Comparison of ENCODE assay signal across 8 mouse cellular contexts in genomic region chr5:125411972-125412530, GRCm38 (mm10). TPM values are rescaled to one million over a fixed set of nuclear protein-coding genes. Genes with fewer than 3 reads are reported as not detected.
A peak's percentile ranks its signal among the peaks of the same experiment; 100 is the strongest.
DNase-seq lines count a peak whose midpoint lies in the region; ATAC-seq lines count a peak whose summit lies in the region.

No protein-coding gene starts in this region.

- H3K4me2 ChIP-seq in forebrain, embryonic 15.5 days (replicated peaks), result no peak overlapping the region

- no peak overlapping the region for H3K27ac ChIP-seq in forebrain, embryonic 10.5 days
- no peak overlapping the region for H3K27ac ChIP-seq in forebrain, embryonic 15.5 days (replicated peaks)

- no peak overlapping the region for H3K4me3 ChIP-seq in forebrain, embryonic 10.5 days
- H3K4me3 ChIP-seq in forebrain, embryonic 15.5 days, result no peak overlapping the region

- no peak overlapping the region for H3K9ac ChIP-seq in forebrain, embryonic 15.5 days (replicated peaks)

- peak; percentile 64 for DNase-seq in forebrain, embryonic 10.5 days (ENCODE audit: extremely low spot score, low spot score)
- peak; percentile 76 to 81 for DNase-seq in right cerebral cortex, postnatal 10 days (ENCODE audit: low spot score in 2 of 2)
- DNase-seq in right cerebral cortex, postnatal 25 days, result no peak
- peak; percentile 83 to 94 for DNase-seq in cerebellum, postnatal 14 days
- peak; percentile 69 for DNase-seq in kidney, postnatal 14 days
- DNase-seq in lung, postnatal 4 days, result peak; percentile 57 to 77
- peak; percentile 30 to 60 for DNase-seq in thymus, adult 18-20 months

- ATAC-seq in forebrain, embryonic 15.5 days (replicated peaks), result no peak

- H3K36me3 ChIP-seq in forebrain, embryonic 10.5 days (replicated peaks), result peaks cover 41% of the 10 kb centered on the region
- H3K36me3 ChIP-seq in forebrain, embryonic 15.5 days, result peaks cover 40% of the 10 kb centered on the region

- H3K4me1 ChIP-seq in forebrain, embryonic 10.5 days, result peaks cover 27% of the 10 kb centered on the region
- peaks cover 5% of the 10 kb centered on the region for H3K4me1 ChIP-seq in forebrain, embryonic 15.5 days

- 61% methylated on average over 5 of the region's 5 CpGs for WGBS in forebrain, embryonic 10.5 days
- WGBS in forebrain, embryonic 15.5 days, result 60% methylated on average over 5 of the region's 5 CpGs

- no peaks in the 10 kb centered on the region for H3K27me3 ChIP-seq in forebrain, embryonic 10.5 days (ENCODE audit: poor library complexity, severe bottlenecking)
- no peaks in the 10 kb centered on the region for H3K27me3 ChIP-seq in forebrain, embryonic 15.5 days

- no peaks in the 10 kb centered on the region for H3K9me3 ChIP-seq in forebrain, embryonic 10.5 days
- no peaks in the 10 kb centered on the region for H3K9me3 ChIP-seq in forebrain, embryonic 15.5 days

RNA-seq across cellular contexts. Expression of gene Dhx37, which starts 21.9 kb away (rescaled TPM):
- polyA plus RNA-seq in forebrain, embryonic 10.5 days (2016; fragmentation: Nextera tagmentation; extraction: Ambion mirVana), result 21.4 and 22.2 TPM in 2 replicates
- 11.3 and 13.4 TPM in 2 replicates for polyA plus RNA-seq in forebrain, embryonic 15.5 days (2015; fragmentation: Nextera tagmentation; extraction: Ambion mirVana)

RNA-seq across cellular contexts. Expression of gene Ubc, which starts 22.0 kb away (rescaled TPM):
- 931 and 967 TPM in 2 replicates for polyA plus RNA-seq in forebrain, embryonic 10.5 days (2016; fragmentation: Nextera tagmentation; extraction: Ambion mirVana)
- polyA plus RNA-seq in forebrain, embryonic 15.5 days (2015; fragmentation: Nextera tagmentation; extraction: Ambion mirVana), result 1,235 and 1,278 TPM in 2 replicates

RNA-seq across cellular contexts. Expression of gene Gm10382, which starts 22.9 kb away (rescaled TPM):
- 0.21 and 0.38 TPM in 2 replicates for polyA plus RNA-seq in forebrain, embryonic 10.5 days (2016; fragmentation: Nextera tagmentation; extraction: Ambion mirVana)
- polyA plus RNA-seq in forebrain, embryonic 15.5 days (2015; fragmentation: Nextera tagmentation; extraction: Ambion mirVana), result 0.55 TPM in 2 replicates

RNA-seq across cellular contexts. Expression of gene Bri3bp, which starts 29.3 kb away (rescaled TPM):
- 56.5 and 57.6 TPM in 2 replicates for polyA plus RNA-seq in forebrain, embryonic 10.5 days (2016; fragmentation: Nextera tagmentation; extraction: Ambion mirVana)
- 35.9 and 38.0 TPM in 2 replicates for polyA plus RNA-seq in forebrain, embryonic 15.5 days (2015; fragmentation: Nextera tagmentation; extraction: Ambion mirVana)
